Mouse (Mus musculus) kidney, adult 2 months (tissue): Measurements from ENCODE around the gene Shb.

Experiments used
- CTCF ChIP-seq: fragments of 200-500 bp; conservative IDR thresholded peaks from 2 replicates; pipeline ENCODE4 v1.5.1; 2011; ENCODE audit warnings: low read depth, mild to moderate bottlenecking, control low read depth, low read length, moderate library complexity, mixed read lengths; ENCODE audit not compliant: insufficient read depth, insufficient read length
- POLR2A ChIP-seq: fragments of 200-500 bp; IDR thresholded peaks from one replicate; pipeline ENCODE4 v1.6.1; 2011; ENCODE audit warnings: low read depth, low read length, control low read depth

GRCm38 (mm10) chr4:45474131-45474530, 58.1 kb downstream of the Shb start:
- TF ChIP-seq CTCF (no peak), POLR2A (no peak)
